Mouse (Mus musculus) heart, postnatal 25 days (tissue): Measurements from ENCODE around the gene Dusp9. TPM values are rescaled to one million over a fixed set of nuclear protein-coding genes. Genes with fewer than 3 reads are reported as not detected.

Source experiments
- DNase-seq: peaks from one replicate; pipeline ENCODE4 v3.0.0; 2022; ENCODE audit warnings: low spot score
- intact Hi-C: fragments of 180-260 bp; cut with DNase I; formaldehyde crosslinking; loops from one replicate; pipeline ENCODE4 v1.15.1; 2025
- total RNA-seq, 2 experiments: library from RNA; stranded (reverse); gene quantifications; 2 replicates each; pipeline ENCODE4 v1.2.3; 2021

Gene Dusp9
- total RNA-seq, 2 experiments from 2014 or later, result not detected

GRCm38 (mm10) chrX:73659575-73660283 is 20.5 kb downstream of the Dusp9 start, which contains the start of gene Pnck:
Gene Pnck, minus strand, starts transcription at chrX:73660117.
- intact Hi-C loops, result loop anchor here (5.0 to 10.0 kb wide), 3 partner anchors 67 to 607 kb away; partner anchors contain the start of gene Haus7

DNA sequence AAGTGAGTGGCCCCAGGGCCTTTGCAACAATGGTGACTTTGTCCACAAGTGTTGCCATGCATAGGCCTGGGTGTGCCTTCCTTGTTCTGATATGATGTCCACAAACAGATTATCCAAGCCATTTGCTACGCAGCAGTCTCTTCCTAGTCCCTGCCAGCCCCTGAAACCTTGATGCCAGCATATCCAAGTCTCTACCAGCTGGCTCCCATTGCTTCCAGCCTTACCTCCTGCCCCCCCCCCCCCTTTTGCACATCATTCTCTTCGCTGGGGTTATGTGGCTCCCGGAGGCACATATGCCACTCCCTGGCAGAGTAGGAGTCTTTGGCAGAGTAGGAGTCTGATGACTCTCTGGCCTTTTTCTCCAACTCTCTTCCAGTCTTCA is 21.1 kb downstream of the Dusp9 start:
- no peak for DNase-seq
- intact Hi-C loops, result no loop called here

More at GRCm38 (mm10) chrX:73659575-73660283, 20.5 kb downstream of the Dusp9 start, which contains the start of gene Pnck:
- DNase-seq, result no peak

- intact Hi-C loops, result no loop called here
- no peak for DNase-seq
These were observed 23.9 kb downstream of the Dusp9 start for GRCm38 (mm10) chrX:73663143-73663542.

DNA sequence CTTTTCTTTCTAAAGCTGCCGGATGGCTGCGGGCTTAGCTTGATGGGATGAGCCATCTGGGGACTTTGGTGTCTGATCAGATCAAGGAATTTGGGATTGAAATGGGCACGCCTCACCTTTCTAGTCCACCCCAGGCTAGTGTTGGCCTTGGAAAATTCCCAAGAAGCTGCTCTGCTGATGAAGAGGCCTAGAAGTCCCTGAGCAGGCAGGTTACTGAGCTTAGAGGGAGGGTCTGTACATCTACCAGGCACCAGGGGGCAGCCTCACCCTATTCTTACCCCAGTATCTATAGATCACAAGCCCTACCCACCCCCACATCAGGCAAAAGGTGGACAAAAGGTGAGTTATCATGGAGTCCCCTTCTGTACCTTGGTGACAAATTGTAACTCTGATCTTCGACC is 32.8 kb downstream of the Dusp9 start:
- DNase-seq, result no peak
- intact Hi-C loops, result loop anchor here (5.0 kb wide), 2 partner anchors 220 to 270 kb away; partner anchors contain the start of gene Avpr2

DNA sequence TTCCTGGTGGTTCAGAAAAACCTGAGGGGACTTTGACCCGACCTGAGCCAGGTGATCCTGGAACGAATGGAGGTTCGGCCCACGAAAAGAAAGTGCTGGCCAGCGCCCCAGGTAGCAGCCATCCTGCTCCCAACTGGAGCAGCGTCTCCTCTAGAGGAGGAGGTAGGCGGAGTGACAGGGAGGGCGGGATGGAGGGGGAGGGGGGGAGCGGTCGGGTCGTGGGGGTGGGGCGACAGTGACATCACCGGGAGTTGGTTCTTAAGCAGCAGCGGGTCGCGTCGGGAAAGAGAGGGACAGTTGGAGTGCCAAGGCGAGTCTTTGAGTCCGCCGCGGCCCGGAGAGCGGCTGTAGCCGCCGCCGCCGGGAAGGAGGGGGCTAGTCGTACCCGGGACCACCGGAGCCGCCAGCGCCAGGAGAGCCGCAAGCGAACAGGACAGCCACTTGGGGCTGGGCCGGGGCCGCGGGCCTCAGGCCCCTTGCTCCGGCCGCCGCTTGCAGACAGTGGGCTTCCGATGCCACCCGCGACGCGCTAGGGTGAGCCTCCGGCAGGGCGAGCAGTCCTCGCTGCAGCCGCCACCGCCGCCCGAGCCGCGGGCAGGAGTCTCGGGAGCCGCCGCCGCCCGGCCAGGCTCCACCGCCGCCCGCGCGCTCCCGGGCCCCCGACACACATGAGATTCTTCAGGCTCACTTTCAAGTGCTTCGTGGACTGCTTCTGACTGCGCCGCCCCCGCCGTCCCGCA is 33.8 kb downstream of the Dusp9 start, which contains the start of gene Slc6a8:
Gene Slc6a8, plus strand, starts transcription at position 272 of the 740 bp plus-strand sequence.
- intact Hi-C loops, result loop anchor here (5.0 kb wide), 2 partner anchors 219 to 269 kb away; partner anchors contain the start of gene Avpr2
- peak; percentile 45 for DNase-seq

DNA sequence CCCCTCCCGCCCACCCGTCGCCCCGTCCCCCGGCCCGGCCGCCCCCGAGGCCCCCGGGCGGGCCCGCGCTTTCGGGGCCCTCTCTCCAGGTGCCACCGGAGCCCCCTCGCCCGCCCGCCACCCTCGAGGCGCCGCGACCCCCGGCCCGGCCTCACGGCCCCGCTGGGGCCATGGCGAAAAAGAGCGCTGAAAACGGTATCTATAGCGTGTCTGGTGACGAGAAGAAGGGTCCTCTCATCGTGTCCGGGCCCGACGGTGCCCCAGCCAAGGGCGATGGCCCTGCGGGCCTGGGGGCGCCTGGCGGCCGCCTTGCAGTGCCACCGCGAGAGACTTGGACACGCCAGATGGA is 34.4 kb downstream of the Dusp9 start:
- intact Hi-C loops, result loop anchor here (5.0 kb wide), 2 partner anchors 219 to 269 kb away; partner anchors contain the start of gene Avpr2
- no peak for DNase-seq

DNA sequence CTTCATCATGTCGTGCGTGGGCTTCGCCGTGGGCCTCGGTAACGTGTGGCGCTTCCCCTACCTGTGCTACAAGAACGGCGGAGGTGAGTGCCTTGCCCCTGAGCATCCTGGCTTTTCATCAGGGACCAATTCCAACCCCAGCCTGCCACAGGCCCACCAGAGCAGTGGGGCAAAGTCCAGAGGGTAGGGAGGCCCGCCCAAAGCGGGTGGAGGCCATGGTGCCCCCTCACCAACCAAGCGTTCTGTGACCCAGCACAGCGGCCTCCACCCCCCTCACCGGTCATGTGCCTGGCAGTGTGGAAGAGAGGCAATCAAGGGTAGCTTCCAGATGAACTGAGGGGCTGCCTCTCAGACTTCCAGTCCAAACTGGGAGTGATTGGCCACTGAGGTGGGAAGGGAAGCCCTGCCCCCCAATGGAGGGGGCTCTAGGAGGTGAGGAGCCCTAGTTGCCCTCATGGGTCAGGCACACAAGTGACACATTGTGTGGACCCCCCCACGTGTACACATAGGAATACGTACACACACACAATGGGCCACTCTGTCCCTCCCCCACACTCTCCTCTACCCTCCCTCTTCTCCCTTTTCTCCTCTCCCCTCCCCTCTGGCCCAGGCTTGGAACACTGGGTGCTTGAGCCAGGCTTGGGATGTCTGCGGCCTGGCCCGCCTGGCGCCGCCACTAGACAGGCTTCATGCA is 34.9 kb downstream of the Dusp9 start:
- no peak for DNase-seq
- intact Hi-C loops, result loop anchor here (5.0 kb wide), 2 partner anchors 218 to 268 kb away; partner anchors contain the start of gene Avpr2

DNA sequence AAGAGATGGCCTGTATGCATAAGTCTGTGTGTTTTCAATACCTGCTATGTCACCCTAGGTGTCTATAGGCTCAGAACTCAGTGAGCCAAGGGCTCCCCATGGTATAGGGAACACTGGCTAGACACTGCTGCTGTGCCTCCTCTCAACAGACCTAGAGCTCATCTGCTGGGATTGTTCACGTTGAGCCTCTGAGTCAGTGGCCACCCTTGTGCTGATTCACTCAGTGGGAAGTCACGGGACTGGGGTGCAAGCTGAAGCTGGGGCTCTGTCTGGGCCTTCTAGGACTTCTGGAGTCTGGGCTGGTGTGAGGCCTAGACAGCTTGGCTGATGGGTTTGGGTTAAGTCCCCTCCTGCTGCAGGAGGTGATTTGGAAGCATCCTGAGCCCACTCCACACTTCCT is 36.0 kb downstream of the Dusp9 start:
- intact Hi-C loops, result no loop called here
- DNase-seq, result no peak

GRCm38 (mm10) chrX:73676668-73677067 is 37.4 kb downstream of the Dusp9 start:
- intact Hi-C loops, result no loop called here
- no peak for DNase-seq

DNA sequence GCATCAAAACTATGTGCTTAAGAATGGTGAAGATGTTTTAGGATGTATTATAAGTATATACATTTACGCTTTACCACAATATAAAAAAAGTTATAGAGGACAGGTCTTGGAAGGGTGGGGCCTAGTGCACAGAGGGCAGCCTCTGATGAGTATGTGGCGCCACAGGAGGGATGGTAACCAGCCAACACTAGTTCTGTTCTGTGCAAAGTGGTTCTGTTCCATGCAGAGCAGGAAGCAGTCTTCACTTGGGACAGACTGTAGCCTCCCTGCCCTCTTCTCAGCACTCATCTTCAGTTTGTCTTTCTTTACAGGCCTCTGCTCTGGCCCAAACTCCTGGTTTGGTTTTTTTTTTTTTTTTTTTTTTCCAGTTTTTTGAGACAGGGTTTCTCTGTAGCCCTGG is 44.9 kb downstream of the Dusp9 start:
- intact Hi-C loops, result no loop called here
- no peak for DNase-seq

DNA sequence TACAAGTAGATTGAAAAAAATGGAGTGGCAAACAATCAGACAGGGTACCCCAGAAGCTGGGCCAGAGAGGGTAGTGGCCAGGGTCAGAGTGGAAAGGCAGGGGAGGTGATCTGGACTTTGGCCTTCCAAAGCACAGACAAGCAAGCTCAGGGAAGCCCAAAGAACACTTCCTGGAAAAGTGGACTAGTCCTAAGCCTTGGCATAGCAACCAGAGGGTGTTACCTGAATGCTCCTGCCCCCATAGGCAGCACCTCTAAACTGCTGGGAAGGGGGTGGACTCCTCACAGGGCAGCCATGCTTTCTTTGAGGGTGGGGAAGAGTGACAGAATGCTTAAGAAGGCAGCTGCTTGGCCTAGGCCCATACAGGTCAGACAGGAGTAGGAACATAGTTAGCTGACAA is 45.8 kb downstream of the Dusp9 start:
- intact Hi-C loops, result no loop called here
- DNase-seq, result no peak

GRCm38 (mm10) chrX:73685629-73686028 is 46.4 kb downstream of the Dusp9 start:
- intact Hi-C loops, result no loop called here
- DNase-seq, result no peak

GRCm38 (mm10) chrX:73690917-73691629 is 51.9 kb downstream of the Dusp9 start:
- intact Hi-C loops, result no loop called here
- DNase-seq, result peak; percentile 20

Other genes with a start within 250 kb of the Dusp9 start
- not detected for gene Gm18336, start 240.7 kb upstream of the Dusp9 start, total RNA-seq
- gene Zfp92, start 228.3 kb upstream of the Dusp9 start, total RNA-seq, result not detected
- gene Trex2, start 204.1 kb upstream of the Dusp9 start, total RNA-seq, result not detected
- 1 to 10 TPM; 4.8 to 6.2 TPM for gene Haus7, start 180.4 kb upstream of the Dusp9 start, total RNA-seq
- gene Bgn, start 155.8 kb upstream of the Dusp9 start, total RNA-seq, result 100 to 1,000 TPM; 213 to 224 TPM
- under 1 TPM in 1 of 2 experiments, not detected in 1; 0.08 TPM for gene Atp2b3, start 136.3 kb upstream of the Dusp9 start, total RNA-seq
- gene Pnck, start 20.7 kb downstream of the Dusp9 start, total RNA-seq, result 1 to 10 TPM; 5.0 to 7.6 TPM
- gene Slc6a8, start 33.7 kb downstream of the Dusp9 start, total RNA-seq, result 100 to 1,000 TPM; 123 to 125 TPM
- 10 to 100 TPM; 76.5 to 81.9 TPM for gene Bcap31, start 76.8 kb downstream of the Dusp9 start, total RNA-seq
- gene Abcd1, start 77.2 kb downstream of the Dusp9 start, total RNA-seq, result 10 to 100 TPM; 29.1 to 30.6 TPM
- 1 to 10 TPM; 1.6 to 1.7 TPM for gene Plxnb3, start 117.7 kb downstream of the Dusp9 start, total RNA-seq
- 10 to 100 TPM; 29.5 to 32.8 TPM for gene Srpk3, start 135.0 kb downstream of the Dusp9 start, total RNA-seq
- 100 to 1,000 TPM; 607 to 615 TPM for gene Idh3g, start 147.5 kb downstream of the Dusp9 start, total RNA-seq
- 10 to 100 TPM; 83.8 to 87.4 TPM for gene Ssr4, start 147.6 kb downstream of the Dusp9 start, total RNA-seq
- 1 to 10 TPM; 1.7 to 1.8 TPM for gene Pdzd4, start 185.6 kb downstream of the Dusp9 start, total RNA-seq